Mouse (Mus musculus) lung, postnatal 4 days (tissue): ENCODE measurements around the gene Paxx.
"Not testable (repeated sequence)": the region's sequence is repeated elsewhere in the genome, so short reads cannot be mapped to it uniquely, and the experiment has no call there.

Experiments
- DNase-seq, 2 experiments: peaks; one replicate each; pipeline ENCODE4 v3.0.0; 2021

The Paxx gene

GRCm38 (mm10) chr2:25441067-25441466, 19.8 kb downstream of the Paxx start:
- no peak for DNase-seq

- DNase-seq, result no peak
Observed at GRCm38 (mm10) chr2:25436286-25436820, 24.5 kb downstream of the Paxx start.

DNA sequence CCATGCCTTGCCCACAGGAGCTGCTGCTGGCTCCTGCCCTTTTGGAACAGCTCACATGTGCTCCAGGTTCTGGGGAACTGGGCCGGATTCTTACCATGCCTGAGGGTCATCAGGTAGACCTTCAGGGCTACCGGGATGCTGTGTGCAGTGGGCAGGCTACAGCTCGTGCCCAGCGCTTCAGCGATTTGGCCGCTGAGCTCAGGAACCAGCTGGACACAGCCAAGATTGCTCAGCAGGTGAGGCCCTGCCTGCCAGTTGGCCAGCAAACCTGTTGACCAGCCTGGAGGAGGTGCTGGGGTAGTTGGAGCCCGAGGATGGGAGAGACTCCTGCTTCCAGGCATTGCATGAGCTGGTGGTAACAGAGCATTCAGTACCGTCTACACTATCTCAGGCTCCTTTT, 26.6 kb downstream of the Paxx start:
- no peak for DNase-seq

DNA sequence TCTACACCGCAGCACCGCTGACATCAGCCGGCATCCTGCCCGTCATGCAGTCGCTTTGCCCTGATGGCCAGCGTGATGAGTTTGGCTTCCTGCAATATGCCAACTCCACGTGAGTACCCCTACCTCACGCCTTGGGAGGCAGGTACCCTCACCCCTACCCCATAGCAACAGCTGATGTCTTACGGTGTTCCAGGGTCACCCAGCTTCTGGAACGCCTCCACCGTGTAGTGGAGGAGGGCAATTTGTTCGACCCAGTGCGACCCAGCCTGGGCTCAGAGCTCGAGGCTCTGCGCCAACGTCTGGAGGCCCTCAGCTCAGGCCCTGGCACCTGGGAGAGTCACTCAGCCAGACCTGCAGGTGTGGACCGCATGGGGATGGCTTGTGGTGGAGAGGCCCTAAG, 27.8 kb downstream of the Paxx start:
- no peak for DNase-seq

GRCm38 (mm10) chr2:25432326-25433098, 28.4 kb downstream of the Paxx start:
- DNase-seq, result no peak

DNA sequence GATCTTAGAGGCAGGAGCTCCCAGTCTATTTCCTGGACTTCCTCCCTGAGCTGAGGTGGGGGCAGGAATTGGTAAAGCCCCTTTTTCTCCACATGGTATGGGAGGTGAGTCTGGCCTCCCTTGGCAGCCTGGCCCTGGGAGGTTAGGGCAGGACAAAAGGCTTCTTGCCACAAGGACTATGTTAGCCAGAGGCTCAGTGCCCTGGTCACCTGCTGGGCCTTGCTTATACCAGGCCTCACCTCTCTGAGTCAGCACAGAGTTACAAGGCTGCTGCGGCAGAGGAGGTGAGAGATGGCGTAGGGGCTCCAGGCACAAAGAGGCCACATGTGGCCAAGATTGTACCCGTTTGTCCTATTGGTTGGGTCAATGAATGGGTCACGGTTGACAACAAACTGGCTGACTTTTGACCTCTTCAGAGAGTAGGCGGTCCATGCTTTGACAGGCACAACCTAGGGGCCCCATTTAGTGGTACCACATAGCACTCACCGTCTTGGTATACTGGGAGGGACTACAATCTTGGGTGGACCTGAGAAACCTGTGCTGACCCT, 29.5 kb downstream of the Paxx start:
- DNase-seq, result no peak

GRCm38 (mm10) chr2:25430395-25431233, 30.3 kb downstream of the Paxx start:
- DNase-seq, result no peak

GRCm38 (mm10) chr2:25429435-25430180, 31.3 kb downstream of the Paxx start:
- no peak for DNase-seq

DNA sequence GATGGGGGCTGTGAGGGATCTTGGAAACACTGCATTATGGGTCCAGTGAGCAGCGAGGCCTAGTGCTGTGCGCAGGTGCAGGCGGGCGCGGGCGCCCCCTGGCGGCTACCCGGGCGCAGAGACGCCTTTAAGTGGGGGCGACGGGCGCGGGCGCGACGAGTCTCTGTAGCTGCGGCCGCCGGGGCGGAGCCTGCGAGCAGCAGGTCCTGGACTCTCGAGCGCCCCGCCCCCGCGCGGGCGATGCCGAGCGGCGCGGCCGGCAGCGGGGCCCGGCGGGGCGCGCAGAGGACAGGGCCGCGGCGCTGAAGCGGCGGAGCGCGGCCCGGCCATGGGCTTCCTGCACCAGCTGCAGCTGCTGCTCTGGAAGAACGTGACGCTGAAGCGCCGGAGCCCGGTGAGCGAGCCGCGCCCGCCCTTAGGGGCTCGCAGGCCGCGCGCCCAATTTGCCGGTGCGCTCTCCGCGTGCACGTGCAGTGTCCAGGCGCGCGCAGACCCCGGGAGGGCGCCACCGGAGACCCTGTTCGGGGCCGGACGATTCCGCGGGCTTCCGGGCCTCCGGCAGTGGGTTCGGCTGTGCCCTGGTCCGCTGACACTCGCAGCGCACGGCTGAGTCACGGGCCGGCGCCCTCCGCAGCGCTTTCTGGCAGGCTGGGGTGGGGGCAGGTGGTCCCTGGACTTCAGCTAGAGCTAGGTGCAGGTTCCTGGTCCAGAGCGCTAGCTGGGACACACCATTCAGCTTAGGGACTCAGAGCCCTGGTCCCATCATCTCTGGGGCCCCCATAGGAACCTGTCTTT, 32.3 kb downstream of the Paxx start, which contains the start of gene Abca2:
Gene Abca2 (plus strand): TSS at position 262 of the 795 bp plus-strand sequence.
- peak; percentile 96 for DNase-seq

DNA sequence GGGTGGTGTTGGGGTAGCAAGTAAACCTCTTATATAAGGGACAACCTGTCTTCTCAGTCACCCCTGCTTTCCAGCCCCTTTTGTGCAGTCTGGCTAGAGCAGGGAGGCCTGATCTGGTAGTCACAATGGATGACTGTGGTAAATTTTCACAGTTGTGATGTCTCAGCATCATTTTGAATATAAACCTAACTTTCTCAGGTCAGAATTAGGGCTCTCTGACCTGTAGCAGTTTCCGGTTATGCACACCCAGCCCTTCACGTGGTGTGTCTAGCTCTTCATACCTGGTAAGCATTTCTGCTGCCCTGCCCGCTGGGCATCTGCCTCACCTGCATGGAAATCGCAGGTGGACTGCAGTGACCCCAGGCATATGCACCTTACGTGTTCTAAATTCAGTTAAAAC, 33.6 kb downstream of the Paxx start:
- no peak for DNase-seq

- DNase-seq, result peak in 1 of 2 experiments; percentile 77
Observed at GRCm38 (mm10) chr2:25426721-25427191, 34.1 kb downstream of the Paxx start.

DNA sequence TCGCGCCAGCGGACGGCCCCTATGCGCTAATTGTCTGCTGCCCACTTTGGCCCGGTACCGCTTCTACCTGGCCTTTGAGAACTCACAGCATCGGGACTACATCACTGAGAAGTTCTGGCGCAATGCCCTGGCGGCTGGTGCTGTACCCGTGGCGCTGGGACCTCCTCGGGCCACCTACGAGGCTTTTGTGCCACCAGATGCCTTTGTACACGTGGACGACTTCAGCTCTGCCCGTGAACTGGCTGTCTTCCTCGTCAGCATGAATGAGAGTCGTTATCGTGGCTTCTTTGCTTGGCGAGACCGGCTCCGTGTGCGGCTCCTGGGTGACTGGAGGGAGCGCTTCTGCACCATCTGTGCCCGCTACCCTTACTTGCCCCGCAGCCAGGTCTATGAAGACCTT, 35.4 kb downstream of the Paxx start:
- no peak for DNase-seq

- DNase-seq, result no peak
Observed at GRCm38 (mm10) chr2:25423626-25424025, 37.3 kb downstream of the Paxx start.

- DNase-seq, result peak; percentile 54 to 59
Observed at GRCm38 (mm10) chr2:25422587-25423410, 38.1 kb downstream of the Paxx start, which contains the start of gene Fut7. TSS of gene Fut7 (plus strand) at chr2:25423267.

DNA sequence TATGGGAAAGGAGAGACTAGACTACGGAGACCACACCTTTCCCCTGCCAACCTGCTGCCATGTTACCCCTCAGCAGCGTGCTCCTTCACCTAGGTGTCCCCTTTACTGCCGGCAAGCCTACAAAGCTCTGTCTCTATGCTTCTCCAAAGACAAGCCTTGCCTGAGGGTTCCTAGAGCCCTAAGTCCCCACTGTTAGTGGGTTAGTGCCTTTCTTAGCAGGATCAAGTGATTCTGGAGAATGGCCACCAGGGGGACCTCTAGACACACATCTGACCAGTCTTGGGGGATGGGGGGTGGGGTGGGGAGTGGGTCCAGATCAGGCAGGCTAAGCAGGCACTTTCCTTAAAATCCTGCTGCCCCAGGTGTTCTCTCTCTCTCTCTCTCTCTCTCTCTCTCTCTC, 39.0 kb downstream of the Paxx start:
- peak in 1 of 2 experiments; percentile 55 for DNase-seq

- no peak for DNase-seq
Observed at GRCm38 (mm10) chr2:25417426-25417825, 43.5 kb downstream of the Paxx start.

DNA sequence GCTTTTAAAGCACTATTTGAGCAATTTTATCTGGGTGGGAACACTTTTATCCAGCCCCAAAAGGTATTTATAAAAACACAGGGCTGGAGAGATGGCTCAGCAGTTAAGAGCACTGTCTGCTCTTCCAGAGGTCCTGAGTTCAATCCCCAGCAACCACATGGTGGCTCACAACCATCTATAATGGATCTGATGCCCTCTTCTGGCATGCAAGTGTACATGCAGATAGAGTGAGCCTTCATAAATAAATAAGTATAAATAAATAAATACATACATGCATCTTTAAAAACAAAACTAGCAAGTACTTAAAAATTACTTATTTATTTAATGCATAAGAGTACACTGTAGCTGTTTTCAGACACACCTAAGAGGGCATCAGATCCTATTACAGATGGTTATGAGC, 47.5 kb downstream of the Paxx start:
- not testable (repeated sequence) for DNase-seq

- peak in 1 of 2 experiments; percentile 17 for DNase-seq
Observed at GRCm38 (mm10) chr2:25408908-25409307, 52.0 kb downstream of the Paxx start.
